Mouse (Mus musculus) ES-Bruce4 (cell line): ENCODE results near the gene Ppm1g. TPM values are rescaled to one million over a fixed set of nuclear protein-coding genes. Genes with fewer than 3 reads are reported as not detected.

Source experiments
- H3K27ac ChIP-seq: 2 replicates; pipeline ENCODE4 v1.5.1; 2012; ENCODE audit warnings: low read length, inconsistent platforms; ENCODE audit not compliant: insufficient read depth
- H3K27me3 ChIP-seq: 2 replicates; pipeline ENCODE4 v1.6.1; 2012; ENCODE audit warnings: mild to moderate bottlenecking, low read length, inconsistent platforms; ENCODE audit not compliant: control insufficient read depth, poor library complexity, insufficient read depth, severe bottlenecking
- H3K36me3 ChIP-seq: 2 replicates; pipeline ENCODE4 v1.6.1; 2012; ENCODE audit warnings: inconsistent platforms, mild to moderate bottlenecking, low read length, moderate library complexity; ENCODE audit not compliant: control insufficient read depth, poor library complexity, insufficient read depth, severe bottlenecking
- H3K4me1 ChIP-seq: one replicate; pipeline ENCODE4 v1.8.1; 2011; ENCODE audit warnings: low read length; ENCODE audit not compliant: control insufficient read depth, insufficient read depth
- H3K4me3 ChIP-seq: 2 replicates; pipeline ENCODE4 v1.5.1; 2011; ENCODE audit warnings: low read depth, mild to moderate bottlenecking, low read length
- H3K9ac ChIP-seq: 2 replicates; pipeline ENCODE4 v1.6.1; 2012; ENCODE audit warnings: low read depth, mild to moderate bottlenecking, inconsistent platforms; ENCODE audit not compliant: poor library complexity, severe bottlenecking
- H3K9me3 ChIP-seq: replicated peaks from 2 replicates; pipeline ENCODE4 v1.6.1; 2012; ENCODE audit warnings: mild to moderate bottlenecking, low read length, inconsistent platforms; ENCODE audit not compliant: control insufficient read depth, poor library complexity, insufficient read depth, severe bottlenecking
- CTCF ChIP-seq: IDR thresholded peaks from one replicate; pipeline ENCODE4 v1.8.1; 2011; ENCODE audit warnings: low read depth, low read length
- EP300 ChIP-seq: IDR thresholded peaks from 2 replicates; pipeline ENCODE4 v1.6.1; 2011; ENCODE audit warnings: low read depth, low read length; ENCODE audit not compliant: insufficient read depth
- POLR2A ChIP-seq: IDR thresholded peaks from one replicate; pipeline ENCODE4 v1.8.1; 2011; ENCODE audit warnings: low read length; ENCODE audit not compliant: insufficient read depth
- polyA plus RNA-seq: library from polyadenylated mRNA; stranded (reverse); fragments of >200 nt; gene quantifications from 2 replicates; pipeline ENCODE4 v1.2.4, GENCODE M21; 2011; ENCODE audit warnings: low read depth; ENCODE audit not compliant: missing spikeins, insufficient read depth, insufficient read length

Gene Ppm1g
- polyA plus RNA-seq, 1 experiment, result 225 TPM

- no peak for TF ChIP-seq POLR2A
- no peak for TF ChIP-seq CTCF
- TF ChIP-seq EP300, result no peak
- peaks cover 2% of the 10 kb centered on the region for H3K4me1 ChIP-seq
- no peak overlapping the region for H3K4me3 ChIP-seq
- no peak overlapping the region for H3K27ac ChIP-seq
- no peaks in the 10 kb centered on the region for H3K9me3 ChIP-seq
- no peaks in the 10 kb centered on the region for H3K27me3 ChIP-seq
- peaks cover 8% of the 10 kb centered on the region; the same call in 1 of the 2 replicates for H3K36me3 ChIP-seq
- H3K9ac ChIP-seq, result no peak overlapping the region
These were observed 30.2 kb upstream of the Ppm1g start for GRCm38 (mm10) chr5:31250716-31251115.

- Histone ChIP-seq H3K27me3 (no peaks in the 10 kb centered on the region), H3K9me3 (no peaks in the 10 kb centered on the region), H3K36me3 (no peaks in the 10 kb centered on the region), H3K4me3 (no peak overlapping the region), H3K27ac (no peak overlapping the region), H3K9ac (peak overlapping the region; percentile 85), H3K4me1 (no peaks in the 10 kb centered on the region)
- TF ChIP-seq POLR2A (no peak), CTCF (no peak), EP300 (no peak)
These were observed 21.7 kb upstream of the Ppm1g start for GRCm38 (mm10) chr5:31242191-31242590.

DNA sequence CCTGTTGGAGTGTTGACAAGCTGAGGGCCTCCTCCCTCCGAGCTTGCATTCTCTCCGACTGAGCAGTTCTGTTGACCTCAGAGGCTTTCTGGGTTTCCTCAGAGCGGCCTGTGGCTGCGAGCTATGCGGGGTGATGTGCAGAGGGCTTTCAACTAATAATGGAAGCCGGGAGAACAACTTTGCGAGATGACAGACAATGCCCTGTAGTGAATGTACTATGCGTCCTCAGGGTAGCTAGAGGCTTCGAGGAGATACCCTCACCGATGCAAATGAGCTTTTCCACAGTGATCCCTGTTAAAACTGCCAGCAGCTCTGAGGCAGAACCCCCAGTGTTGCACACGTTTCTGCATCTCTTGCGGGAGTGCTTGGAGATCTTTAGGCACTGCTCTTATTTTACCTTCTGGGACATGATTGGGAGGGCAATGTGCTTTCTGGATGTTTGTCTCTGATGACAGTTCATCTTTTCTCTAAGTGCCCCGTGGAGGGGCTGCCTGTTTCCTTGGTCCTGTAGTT is 21.1 kb upstream of the Ppm1g start:
- no peaks in the 10 kb centered on the region for H3K27me3 ChIP-seq
- H3K9ac ChIP-seq, result peak overlapping the region; percentile 85
- no peaks in the 10 kb centered on the region for H3K4me1 ChIP-seq
- H3K27ac ChIP-seq, result no peak overlapping the region
- peak overlapping the region; percentile 94 for H3K4me3 ChIP-seq
- TF ChIP-seq EP300, result no peak
- TF ChIP-seq POLR2A, result no peak
- no peaks in the 10 kb centered on the region for H3K36me3 ChIP-seq
- H3K9me3 ChIP-seq, result no peaks in the 10 kb centered on the region

GRCm38 (mm10) chr5:31240637-31241521 is 20.4 kb upstream of the Ppm1g start, which contains the start of the genes Nrbp1 and Gm9970:
Nrbp1 (plus strand) TSS chr5:31240864.
Gm9970 (minus strand) TSS chr5:31241232.
- Histone ChIP-seq H3K4me1 (no peaks in the 10 kb centered on the region), H3K36me3 (no peaks in the 10 kb centered on the region), H3K9ac (peak within 1 kb of the TSS; percentile 85), H3K4me3 (peak within 1 kb of the TSS; percentile 94), H3K27me3 (no peaks in the 10 kb centered on the region), H3K27ac (peak within 1 kb of the TSS; percentile 51; the same call in 1 of the 2 replicates), H3K9me3 (no peaks in the 10 kb centered on the region)
- peak; percentile 19 for TF ChIP-seq POLR2A
- TF ChIP-seq CTCF, result no peak

DNA sequence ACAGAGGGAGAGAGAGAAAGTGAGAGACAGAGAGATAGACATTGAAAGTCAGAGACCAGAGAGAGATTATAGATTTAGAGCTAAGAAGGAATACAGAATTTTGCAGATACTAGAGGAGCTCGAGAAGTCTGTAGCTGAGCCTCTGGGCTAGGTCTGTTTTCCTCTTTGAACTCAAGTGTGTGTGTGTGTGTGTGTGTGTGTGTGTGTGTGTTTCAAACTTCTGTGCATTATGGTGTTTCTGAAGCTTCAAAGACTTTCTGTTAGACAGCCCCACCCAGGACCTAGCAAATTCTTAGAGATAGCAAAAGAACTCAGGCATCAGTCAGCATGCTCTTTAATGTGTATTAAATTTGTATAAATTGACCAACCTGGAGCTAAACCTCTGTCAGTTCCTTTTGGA is 6.2 kb upstream of the Ppm1g start:
- Histone ChIP-seq H3K36me3 (no peaks in the 10 kb centered on the region), H3K4me3 (no peak overlapping the region), H3K9me3 (no peaks in the 10 kb centered on the region), H3K27ac (no peak overlapping the region), H3K4me1 (no peaks in the 10 kb centered on the region), H3K27me3 (no peaks in the 10 kb centered on the region), H3K9ac (no peak overlapping the region)
- no peak for TF ChIP-seq CTCF
- TF ChIP-seq POLR2A, result no peak
- TF ChIP-seq EP300, result no peak

DNA sequence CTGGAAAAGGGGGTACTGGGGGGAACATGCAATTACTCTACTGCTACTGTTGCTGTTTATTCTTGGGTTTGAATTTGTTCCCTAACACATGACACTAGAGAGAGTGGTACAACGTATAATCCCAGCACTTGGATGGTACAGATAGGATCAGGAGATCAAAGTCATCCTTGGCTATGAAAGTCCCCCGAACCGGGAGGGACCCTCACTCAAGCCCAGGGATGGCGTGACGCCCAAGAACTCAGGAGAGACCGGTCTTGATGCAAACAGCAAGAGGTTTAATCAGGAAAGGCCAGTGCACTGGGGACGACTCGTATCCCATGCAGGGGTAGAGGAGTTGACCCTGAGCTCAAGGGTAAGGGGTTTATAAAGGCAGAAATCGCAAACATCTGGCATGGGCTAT is 2.2 kb upstream of the Ppm1g start:
- Histone ChIP-seq H3K27ac (no peak overlapping the region), H3K9ac (no peak overlapping the region)

More for the DNA sequence above, 2.2 kb upstream of the Ppm1g start:
- H3K4me3 ChIP-seq, result no peak overlapping the region
- no peaks in the 10 kb centered on the region for H3K9me3 ChIP-seq
- no peak for TF ChIP-seq POLR2A
- TF ChIP-seq EP300, result no peak
- no peak for TF ChIP-seq CTCF
- H3K36me3 ChIP-seq, result no peaks in the 10 kb centered on the region
- no peaks in the 10 kb centered on the region for H3K4me1 ChIP-seq
- H3K27me3 ChIP-seq, result no peaks in the 10 kb centered on the region
